Mouse (Mus musculus): Measurements from ENCODE around the gene Ern1.
"Not testable (repeated sequence)": the region's sequence is repeated elsewhere in the genome, so short reads cannot be mapped to it uniquely, and the experiment has no call there.

Gene Ern1

DNA sequence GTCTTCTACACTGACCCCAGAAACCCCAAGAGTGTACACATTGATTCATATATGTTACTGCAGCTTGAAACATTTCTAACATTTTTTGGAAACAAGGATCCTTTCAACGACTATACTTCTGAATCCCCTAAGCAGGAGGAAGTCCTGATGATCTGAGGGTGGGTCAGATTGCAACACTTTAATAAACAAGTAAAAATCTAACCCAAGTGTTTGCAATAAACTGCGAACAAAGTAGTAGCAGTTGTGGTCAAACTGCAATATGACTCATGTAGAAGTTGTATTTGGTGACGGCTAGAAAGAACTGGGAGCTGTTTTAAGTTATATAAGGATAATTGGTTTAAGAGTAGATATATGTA is 7.1 kb downstream of the Ern1 start:
- no peak for DNase-seq

DNA sequence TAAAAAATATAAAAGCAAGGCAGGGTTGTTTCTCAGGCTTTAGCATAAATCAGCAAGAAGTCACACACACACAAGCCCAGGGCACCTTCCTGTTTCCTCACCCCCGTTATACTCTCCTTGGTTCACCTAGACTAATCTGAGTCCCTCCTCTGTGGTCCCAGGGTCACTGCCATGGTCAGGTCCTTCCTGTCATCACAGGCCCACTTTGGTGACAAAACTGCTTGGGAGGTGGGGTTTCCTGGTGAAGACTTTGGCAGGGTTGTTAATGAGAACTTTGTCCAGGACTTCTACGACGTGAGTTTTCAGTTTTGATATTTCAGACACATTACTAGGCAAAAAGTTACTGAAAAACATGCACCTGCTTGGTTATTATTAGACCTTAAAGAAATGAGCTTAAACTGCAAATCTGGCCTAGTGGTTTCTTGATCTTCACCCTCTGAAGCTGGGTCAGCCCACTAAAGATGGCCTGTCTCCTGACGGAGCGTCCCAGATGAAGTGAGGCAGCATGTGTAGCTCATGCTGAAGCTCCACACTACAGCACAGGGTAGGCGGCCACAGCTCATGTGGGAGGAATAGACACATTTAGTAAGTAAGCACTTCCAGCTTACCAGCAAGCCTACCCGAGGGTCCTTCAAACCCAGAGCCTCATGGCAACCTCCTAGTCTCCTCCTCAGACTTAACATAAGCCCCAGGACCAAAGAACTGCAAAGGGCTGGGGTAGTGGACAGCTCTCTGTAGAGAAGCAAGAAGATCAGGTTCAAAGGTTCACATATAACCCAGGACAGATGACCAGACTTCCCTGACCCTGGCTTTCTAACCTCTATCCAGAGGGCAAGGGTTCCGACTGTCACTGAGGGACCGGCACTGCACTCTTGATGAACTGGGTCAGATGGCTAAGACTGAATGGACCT is 7.8 kb downstream of the Ern1 start:
- DNase-seq: no peak

DNA sequence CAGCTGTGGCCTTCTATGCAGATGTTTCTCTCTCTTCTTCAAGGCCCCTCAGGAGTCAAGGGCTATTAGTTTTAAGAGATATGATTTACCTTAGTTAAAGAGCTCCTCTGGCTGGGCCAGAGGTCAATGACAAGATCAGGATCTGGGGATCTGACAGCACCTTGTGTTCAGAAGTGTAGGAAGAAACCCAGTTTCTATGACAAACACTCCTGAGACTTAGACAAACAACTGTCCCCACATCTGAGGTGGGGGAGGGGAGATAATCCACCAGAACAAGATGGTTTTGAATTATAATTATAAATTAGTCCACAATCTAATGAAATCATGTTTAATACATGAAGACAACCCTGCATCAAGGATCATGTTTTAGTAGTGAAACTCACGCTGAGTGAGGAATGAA is 8.9 kb downstream of the Ern1 start:
- no peak for DNase-seq

DNA sequence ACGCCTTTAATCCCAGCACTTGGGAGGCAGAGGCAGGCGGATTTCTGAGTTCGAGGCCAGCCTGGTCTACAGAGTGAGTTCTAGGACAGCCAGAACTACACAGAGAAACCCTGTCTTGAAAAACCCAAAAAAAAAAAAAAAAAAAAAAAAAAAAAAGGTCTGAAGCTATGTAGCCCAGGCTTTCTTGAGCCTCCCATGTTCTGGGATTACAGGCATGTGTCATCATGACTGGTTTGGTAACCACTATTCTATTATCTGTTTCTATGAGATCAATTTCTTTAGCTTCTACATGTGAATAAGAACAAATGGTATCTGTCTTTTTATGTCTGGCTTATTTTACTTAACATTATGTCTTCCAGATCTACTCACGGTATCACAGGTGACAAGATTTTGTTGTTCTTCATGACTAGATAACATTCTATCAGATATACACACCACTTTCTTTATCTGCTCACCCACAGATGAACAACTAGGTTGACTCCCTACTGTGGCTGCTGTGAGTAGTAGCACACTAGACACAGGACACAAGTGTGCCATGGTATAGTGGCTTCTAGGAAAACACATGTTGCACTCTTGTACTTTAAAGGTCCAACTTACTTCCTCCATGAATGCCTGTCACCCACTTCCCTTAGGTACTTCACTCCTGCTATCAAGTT is 10.0 kb downstream of the Ern1 start:
- no peak for DNase-seq

DNA sequence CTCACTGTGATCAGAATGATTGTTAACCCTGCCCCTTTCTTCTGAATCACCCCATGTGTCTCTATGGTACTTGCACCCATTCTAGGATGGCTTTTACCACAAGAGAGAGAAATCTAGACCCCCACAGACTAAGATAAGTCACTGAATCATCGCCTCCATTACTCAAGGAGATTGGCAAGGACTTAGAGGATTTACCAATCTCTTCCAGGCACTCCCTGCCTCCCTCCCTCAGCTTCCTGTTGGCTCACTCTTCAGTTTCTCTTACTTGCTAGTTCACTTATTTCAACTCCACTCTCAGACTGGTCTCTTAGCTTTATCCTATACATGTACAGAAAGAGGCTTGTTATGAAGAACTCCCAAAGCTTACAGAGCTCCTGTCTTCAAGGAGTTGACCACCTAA is 12.3 kb downstream of the Ern1 start:
- DNase-seq: no peak

DNA sequence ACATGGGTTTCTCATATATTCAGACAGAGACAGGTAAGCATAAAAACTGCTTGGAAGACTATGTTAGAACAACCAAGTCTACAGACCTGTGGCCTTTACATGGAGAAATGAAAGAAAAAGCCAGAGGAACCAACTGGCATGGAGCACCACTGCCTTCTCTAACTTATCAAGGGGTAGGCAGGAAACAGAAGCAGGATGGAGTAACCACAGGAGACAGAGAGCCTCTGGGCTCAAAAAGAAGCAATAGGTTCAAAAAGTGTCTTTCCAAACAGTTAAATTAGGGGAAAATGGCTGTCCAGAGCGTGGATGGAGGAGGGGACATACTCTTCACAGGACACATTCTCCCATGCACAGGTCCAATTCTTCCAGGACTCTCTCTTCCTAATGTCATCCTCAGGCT is 16.0 kb downstream of the Ern1 start:
- no peak for DNase-seq

DNA sequence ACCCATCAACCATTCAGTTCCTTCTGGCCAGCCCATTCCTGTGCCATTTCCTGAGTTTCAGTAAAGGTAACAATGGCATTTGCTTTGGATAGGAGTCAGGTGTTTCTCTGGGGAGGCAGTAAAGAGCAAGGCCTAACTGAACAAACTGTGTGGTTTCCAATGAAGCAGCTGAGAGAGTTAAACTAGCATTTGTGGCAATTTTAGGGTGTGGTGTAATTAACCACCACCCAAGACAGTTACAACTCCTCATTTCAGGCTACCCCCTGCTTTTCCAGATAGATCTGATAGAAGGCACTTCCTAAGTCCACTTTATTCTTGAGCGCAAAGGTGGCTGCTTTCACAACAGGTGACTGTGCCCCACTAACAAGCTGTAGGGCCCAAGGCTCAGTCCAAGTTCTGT is 19.1 kb downstream of the Ern1 start:
- no peak for DNase-seq

DNA sequence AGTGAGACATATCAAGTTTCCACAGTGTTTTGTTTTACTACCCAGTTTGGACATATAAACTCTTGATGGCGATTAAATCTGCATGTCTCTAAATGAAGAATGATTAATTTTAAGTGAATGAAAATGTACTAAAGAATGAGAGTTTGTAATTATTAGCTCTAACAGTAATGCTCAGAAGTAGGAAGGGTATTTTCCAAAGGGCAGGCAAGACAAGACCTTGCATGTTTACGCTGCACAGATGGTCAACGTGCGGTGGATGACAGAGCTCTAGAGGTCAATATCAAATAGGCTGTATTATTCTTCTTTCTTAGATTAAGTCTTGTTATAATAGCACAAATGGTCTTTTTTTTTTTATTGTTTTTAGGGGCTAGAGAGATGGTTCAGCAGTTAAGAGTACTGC is 21.7 kb downstream of the Ern1 start:
- DNase-seq: no peak

DNA sequence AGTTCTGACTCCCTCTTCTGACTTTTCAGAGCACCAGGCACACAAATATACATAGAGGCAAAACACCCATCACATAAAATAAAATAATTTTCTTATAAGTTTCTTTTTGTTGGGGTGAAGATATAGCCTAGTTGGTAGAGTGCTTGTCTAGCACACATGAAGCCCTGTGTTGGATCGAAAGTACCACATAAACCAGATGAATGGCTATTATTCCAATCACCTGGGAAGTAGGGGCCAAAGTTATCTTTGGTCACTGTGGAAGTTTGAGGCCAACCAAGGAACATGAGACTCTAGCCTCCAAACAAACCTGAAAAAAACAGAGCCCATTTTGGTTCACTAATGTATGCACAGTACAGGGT is 22.1 kb downstream of the Ern1 start:
- DNase-seq: no peak

DNA sequence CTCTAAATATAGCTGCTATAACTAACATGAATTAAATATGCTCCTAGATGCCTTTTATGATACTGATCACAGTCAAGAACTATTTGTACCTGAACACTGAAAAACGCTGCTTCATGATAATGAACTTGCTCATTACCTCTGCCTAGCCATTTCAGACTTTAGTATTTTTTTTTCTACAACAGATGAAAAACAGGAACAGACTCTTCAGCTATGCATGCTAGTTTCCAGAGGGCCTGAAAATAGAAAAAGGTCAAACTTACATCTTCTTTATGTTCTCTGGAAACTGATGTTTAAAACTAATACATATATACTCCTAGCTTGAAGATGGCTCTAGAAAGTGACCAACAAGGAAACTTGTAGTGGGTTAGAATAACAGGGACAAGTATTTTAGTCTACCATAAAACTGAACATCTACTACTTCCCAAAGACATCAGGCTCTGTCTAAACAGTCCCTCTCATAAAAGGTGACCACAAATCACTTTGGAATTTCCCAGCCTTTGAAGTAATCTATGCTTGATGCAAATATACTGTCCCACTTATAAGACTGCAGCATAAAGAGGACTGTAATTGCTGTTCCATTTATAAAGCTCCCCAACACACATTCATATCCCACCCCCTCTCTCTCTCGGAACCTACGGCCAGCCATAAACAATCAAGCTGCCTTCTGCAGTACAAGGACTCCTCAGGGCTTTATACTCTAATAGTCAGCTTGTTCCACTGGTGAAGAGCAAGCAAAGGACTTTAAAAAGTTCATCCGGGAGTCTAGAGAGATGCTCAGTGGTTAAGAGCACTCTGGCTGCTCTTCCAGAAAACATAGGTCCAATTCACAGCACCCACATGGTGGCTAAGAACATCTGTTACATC is 22.7 kb downstream of the Ern1 start:
- no peak for DNase-seq

DNA sequence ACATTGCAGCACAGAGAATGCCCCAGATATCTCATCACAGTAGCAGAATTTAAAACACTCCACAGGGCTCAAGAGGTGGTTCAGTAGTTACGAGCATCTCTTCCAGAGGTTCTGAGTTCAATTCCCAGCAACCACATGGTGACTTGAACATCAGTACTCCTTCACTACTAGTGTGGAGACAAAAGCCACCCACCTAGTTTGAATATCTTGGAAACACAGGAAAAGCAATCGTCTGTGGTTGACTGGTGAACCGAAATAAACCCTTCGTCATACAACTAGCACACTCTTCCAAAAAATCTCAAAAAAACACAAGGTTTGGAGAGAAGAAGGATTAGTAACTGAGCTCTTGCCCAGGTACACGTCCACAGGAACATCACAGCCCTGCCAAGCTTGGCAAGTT is 23.8 kb downstream of the Ern1 start:
- no peak for DNase-seq

DNA sequence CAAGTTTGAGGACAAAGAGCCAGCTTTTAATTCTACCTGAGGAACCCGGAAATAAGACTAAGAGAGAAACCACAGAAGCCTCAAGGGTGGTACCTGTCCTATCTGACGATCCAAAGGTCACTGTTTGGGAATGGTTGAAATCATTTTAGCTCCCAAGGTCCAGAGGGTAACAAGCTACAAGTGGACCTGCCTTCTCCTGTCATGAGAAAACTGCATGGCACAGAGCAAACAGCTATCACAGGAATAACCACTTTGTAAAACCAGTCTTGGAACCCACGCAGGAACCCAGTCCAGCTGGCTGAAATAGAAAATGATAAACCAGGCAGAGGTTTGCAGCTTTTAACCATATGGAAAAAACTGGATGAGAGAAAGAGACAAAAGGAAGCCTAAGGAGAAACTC is 25.3 kb downstream of the Ern1 start:
- no peak for DNase-seq

DNA sequence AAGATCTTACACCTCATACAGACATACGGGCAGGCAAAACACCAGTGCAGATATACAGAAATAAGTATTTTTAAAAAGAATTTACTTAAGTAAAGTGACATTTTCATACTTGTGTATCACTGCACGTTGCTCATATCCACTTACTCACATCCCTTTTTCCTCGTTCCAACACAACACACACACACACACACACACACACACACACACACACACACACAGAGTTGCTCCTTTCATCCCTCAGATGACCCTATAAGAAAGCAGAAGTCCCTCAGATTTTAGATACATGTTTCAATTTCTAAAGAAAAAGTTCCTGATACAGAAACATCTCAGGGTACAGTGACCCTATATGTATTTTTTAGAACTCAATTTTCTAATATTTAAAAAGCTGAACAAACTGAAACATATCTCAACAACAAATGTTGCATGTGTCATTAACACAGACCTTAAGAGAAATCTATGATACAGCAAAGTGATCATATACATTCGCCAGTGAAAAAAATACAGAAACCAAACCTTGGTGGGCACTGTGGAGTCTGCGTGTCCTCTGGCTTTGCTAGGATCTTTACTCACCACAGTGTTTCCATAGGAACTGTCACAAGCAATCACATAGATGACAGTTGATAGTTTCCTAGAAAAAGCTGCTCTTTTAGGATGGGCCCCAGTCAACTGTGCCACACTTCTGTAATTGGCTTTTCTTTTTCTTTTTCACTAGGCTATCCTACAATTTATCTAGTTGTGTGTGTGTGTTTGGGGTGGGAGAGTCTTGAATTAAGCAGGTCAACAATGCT is 26.3 kb downstream of the Ern1 start:
- no peak for DNase-seq

DNA sequence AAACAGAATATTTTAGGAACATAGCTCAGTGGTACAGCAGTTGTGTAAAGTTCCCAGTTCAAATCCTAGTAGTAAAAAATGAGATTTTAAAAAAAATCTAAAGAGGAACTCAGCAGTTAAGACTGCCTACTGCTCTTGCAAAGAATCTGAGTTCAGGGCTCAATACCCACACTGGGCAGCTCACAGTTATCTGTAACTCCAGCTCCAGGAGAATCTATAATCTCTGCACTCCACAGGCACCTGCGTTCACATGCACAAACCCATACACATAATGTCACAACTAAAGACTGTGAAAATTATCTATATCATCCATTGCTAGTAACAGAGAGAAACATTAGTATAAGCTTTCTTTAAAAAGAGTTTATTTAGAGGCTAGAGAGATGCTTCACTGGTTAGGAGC is 27.0 kb downstream of the Ern1 start:
- no peak for DNase-seq

DNA sequence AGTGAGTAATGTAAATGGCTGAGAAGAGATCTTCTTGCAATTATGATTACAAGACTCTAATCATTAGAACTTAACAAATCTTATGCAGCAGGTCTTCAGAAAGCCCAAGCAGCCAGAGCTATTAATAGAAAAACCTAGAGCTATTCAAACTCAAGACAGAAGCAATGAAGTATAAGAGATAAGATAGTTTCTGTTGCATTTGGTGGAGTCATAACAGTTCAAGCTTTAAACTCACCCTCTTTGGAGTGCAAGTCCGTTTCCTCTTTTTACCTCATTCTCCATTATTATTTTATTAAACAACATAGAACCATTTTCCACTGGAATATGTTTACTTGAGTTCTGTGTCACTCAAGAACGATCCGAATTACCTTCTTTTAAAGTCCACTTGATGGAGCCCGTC is 29.1 kb downstream of the Ern1 start:
- no peak for DNase-seq

DNA sequence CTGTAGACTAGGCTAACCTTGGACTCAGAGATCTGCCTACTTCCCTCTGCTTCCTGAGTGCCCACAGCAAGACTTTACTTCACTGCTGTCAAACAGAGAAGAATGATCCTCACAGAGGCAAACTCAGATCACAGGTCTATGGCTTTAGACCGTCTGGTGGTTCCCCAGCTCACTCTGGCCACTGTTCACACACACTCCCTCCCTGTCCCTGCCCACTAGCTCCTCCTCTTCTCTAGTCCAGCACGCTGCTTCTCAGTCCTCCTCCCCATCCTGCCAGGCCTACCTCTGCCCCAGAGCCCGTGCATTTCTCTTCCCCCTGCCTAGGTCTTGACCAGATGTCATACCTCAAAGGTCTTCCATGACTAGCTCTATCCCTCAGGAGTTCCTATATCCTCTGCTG is 44.0 kb downstream of the Ern1 start:
- no peak for DNase-seq

DNA sequence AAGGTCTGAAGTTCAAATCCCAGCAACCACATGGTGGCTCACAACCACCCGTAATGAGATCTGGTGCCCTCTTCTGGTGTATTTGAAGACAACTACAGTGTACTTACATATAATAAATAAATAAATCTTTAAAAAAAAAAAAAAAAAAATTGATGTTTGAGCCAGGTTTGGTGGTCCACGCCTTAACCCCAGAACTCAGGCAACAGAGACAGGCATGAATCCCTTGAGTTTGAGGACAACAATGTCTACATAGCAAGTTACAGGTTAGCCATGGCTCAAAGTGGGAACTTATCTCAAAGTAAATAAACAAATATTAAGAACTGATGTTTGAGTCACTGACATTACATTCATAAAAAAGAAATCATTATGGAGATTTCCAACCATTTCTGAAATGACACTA is 45.1 kb downstream of the Ern1 start:
- not testable (repeated sequence) for DNase-seq

DNA sequence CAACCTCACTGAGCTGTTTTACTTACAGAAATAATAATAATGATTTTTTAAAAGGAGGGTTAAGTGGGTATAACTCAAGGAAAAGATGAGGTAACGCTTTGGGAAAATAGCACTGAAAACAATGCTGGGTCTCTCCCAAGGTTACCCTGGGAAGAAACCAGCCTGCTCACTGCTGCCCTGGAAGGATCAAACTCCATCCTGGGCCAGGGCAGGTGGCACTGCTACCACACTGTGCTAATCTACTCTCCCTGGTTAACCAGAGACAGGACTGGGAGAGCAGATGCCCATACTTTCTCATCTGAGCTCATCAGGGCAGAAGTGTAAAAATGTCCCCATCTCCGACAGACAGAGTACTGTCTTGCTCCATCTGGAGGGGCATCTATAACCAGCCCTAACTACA is 47.3 kb downstream of the Ern1 start:
- no peak for DNase-seq

DNA sequence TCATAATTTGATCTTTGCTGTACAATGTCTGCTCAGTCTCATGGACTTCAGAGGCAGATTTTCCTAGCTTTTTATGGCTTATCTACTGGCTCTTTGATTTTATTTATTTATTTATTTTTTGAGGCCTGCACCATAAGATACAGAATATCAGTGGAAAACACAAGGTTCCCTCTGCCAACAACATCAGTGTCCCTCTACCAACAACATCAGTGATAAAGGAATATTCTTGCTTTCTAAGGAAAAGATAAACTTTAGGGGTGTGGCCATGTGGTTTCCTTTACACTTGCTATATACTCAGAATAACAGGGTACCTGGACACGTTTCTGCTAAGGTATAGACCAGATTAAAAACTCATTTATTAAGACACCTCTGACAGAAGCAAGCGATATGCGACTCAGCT is 48.3 kb downstream of the Ern1 start:
- DNase-seq: no peak

DNA sequence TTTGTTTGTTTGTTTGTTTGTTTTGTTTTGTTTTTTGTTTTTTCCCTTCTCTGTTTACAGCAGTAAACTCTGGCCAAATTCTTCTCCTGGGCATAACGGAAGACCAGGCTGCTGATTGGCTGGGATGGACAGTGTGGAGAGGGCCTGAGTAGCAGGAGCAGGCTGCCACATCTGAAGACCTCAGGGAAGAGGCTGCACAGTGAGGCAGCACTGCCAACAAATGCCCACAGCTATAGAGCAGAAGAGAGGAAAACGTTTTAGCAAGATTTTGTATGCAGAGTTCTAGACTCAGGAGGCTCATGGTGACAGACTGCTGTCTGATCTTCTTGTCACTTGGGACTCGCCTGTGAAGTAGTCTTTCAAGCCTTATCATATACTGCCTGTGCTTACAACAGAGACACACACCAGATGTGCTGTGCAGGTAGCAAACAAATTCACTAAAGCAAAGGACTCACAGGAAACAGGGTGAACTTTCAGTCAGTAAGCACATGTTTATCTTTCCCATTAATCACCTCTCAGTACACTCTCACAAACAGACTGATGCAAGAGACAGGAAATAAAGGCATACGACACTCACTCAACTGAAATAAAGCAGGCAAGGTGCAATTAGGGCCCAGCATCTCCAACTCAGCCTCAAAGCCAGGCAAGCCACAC is 49.0 kb downstream of the Ern1 start:
- DNase-seq: no peak

DNA sequence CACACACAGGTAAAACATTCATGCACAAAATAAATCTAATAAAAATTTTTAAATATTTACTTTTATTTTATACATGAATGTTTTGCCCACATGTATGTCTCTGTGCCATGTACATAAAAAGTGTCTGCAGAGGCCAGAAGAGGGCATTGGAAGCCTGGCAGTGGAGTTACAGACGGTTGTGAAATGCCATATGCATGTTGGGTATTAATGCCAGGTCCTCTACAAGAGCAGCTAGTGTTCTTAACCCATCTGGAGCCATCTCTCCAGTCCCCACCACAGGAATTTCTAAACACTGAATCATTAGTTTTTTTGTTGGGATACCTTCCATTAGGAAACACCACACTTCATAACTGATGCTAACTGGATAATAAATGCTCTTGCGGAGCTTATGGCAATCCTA is 50.1 kb downstream of the Ern1 start:
- DNase-seq: no peak

DNA sequence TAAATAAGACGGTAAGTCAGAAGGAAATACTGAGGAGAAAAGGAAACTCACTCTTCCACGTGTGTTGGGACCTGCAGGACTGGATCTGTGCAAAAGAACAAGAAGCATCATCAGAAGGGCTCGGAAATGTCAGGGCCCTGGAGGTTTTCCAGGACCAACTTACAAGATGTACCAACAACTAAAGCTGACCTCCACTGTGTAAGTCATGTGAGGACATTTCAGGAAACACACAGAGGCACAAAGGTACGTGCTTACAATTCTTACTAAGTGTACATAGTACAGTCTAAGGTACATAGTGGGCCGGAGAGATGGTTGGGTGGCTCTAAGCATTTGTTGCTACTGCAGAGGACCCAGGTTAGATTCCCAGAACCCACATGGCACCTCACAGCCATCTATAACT is 50.6 kb downstream of the Ern1 start:
- DNase-seq: no peak

DNA sequence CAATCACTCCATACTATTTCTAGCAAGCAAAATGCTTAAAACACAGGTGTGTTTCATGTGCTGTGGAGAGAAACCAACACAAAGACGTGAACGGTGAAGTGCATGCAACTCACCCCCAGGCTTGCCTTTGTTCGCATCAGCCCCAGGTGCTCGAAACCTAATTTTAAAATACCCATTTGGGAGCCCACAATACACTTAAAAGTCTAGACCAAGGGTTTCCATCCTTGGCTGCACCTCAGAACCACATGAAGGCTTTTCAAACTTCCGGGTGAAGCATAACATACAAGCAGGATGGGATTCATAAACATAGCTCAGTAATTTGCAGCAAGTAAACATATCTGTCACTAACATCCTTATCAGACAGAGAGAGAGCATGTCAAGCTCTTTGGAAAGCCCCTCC is 57.3 kb downstream of the Ern1 start:
- no peak for DNase-seq

Measured in lung, postnatal 4 days (tissue).